Mouse (Mus musculus) stomach, embryonic 15.5 days (tissue): ENCODE measurements around the gene Basp1. TPM values are rescaled to one million over a fixed set of nuclear protein-coding genes. Genes with fewer than 3 reads are reported as not detected.

Experiments
- ATAC-seq: fragments of 200-750 bp; cut with Nextera tagmentation; 2 replicates; pipeline ENCODE4 v1.8.0; 2017; ENCODE audit warnings: low read depth, moderate number of reproducible peaks, moderate TSS enrichment; ENCODE audit not compliant: insufficient read depth, low FRiP score
- H3K27ac ChIP-seq: fragments of 300-500 bp; sonication (generic); 2 replicates; pipeline ENCODE4 v1.5.1; 2015; ENCODE audit warnings: mild to moderate bottlenecking, inconsistent platforms
- H3K27me3 ChIP-seq: fragments of 300-500 bp; sonication (generic); replicated peaks from 2 replicates; pipeline ENCODE4 v1.6.1; 2015; ENCODE audit warnings: inconsistent platforms
- H3K36me3 ChIP-seq: fragments of 300-500 bp; sonication (generic); 2 replicates; pipeline ENCODE4 v1.6.1; 2015; ENCODE audit warnings: inconsistent platforms
- H3K4me1 ChIP-seq: fragments of 300-500 bp; sonication (generic); 2 replicates; pipeline ENCODE4 v1.6.1; 2015; ENCODE audit warnings: inconsistent platforms
- H3K4me2 ChIP-seq: fragments of 300-500 bp; sonication (generic); 2 replicates; pipeline ENCODE4 v1.6.1; 2015; ENCODE audit warnings: mild to moderate bottlenecking, inconsistent platforms
- H3K4me3 ChIP-seq: fragments of 300-500 bp; sonication (generic); replicated peaks from 2 replicates; pipeline ENCODE4 v1.5.1; 2015; ENCODE audit warnings: inconsistent platforms
- H3K9ac ChIP-seq: fragments of 300-500 bp; sonication (generic); 2 replicates; pipeline ENCODE4 v1.6.1; 2015; ENCODE audit warnings: inconsistent platforms
- H3K9me3 ChIP-seq: fragments of 300-500 bp; sonication (generic); 2 replicates; pipeline ENCODE4 v1.6.1; 2016; ENCODE audit warnings: inconsistent platforms
- WGBS: fragments of 180-500 bp; shearing (Covaris S2); methylation state at CpG from one replicate; pipeline ENCODE4 v1.1.7; 2015; 5-methylcytosine and 5-hydroxymethylcytosine counted together
- polyA plus RNA-seq: library from polyadenylated mRNA; unstranded; fragments of >200 nt; fragmentation: Nextera tagmentation; extraction: Ambion mirVana; gene quantifications from 2 replicates; pipeline ENCODE4 v1.2.1, GENCODE M21; 2015

The Basp1 gene
- polyA plus RNA-seq, 1 experiment from 2014 or later = 43.4 TPM

- peaks cover 9% of the 10 kb centered on the region; the same call in 1 of the 2 replicates for H3K4me1 ChIP-seq
- peak overlapping the region; percentile 10; the same call in 1 of the 2 replicates for H3K9ac ChIP-seq
- H3K4me2 ChIP-seq = peak overlapping the region; percentile 90
- peak overlapping the region; percentile 87; the same call in 1 of the 2 replicates for H3K27ac ChIP-seq
- H3K4me3 ChIP-seq = peak overlapping the region; percentile 71
- WGBS = 1% methylated on average over 14 of the region's 14 CpGs
- ATAC-seq = no peak
- no peaks in the 10 kb centered on the region for H3K9me3 ChIP-seq
- no peaks in the 10 kb centered on the region for H3K36me3 ChIP-seq
- H3K27me3 ChIP-seq = no peaks in the 10 kb centered on the region
Measured at GRCm38 (mm10) chr15:25414747-25415119, 1.2 kb upstream of the Basp1 start.

- peak overlapping the region; percentile 87 for H3K27ac ChIP-seq
- peaks cover 9% of the 10 kb centered on the region; the same call in 1 of the 2 replicates for H3K4me1 ChIP-seq
- ATAC-seq = peak; percentile 29; the same call in 1 of the 2 replicates
- H3K9ac ChIP-seq = peak overlapping the region; percentile 10; the same call in 1 of the 2 replicates
- no peaks in the 10 kb centered on the region for H3K36me3 ChIP-seq
- no peaks in the 10 kb centered on the region for H3K27me3 ChIP-seq
- H3K4me2 ChIP-seq = peak overlapping the region; percentile 90
- WGBS = 1% methylated on average over 35 of the region's 36 CpGs
- H3K4me3 ChIP-seq = peak overlapping the region; percentile 71
- no peaks in the 10 kb centered on the region for H3K9me3 ChIP-seq
Measured at GRCm38 (mm10) chr15:25414011-25414746, 615 bp upstream of the Basp1 start.

- H3K4me3 ChIP-seq = peak overlapping the region; percentile 71
- H3K27me3 ChIP-seq = no peaks in the 10 kb centered on the region
- H3K9me3 ChIP-seq = no peaks in the 10 kb centered on the region
- H3K27ac ChIP-seq = peak overlapping the region; percentile 80
- under 1% methylated on average over 35 of the region's 35 CpGs for WGBS
- H3K9ac ChIP-seq = peak overlapping the region; percentile 46; the same call in 1 of the 2 replicates
- H3K4me1 ChIP-seq = peaks cover 3% of the 10 kb centered on the region; the same call in 1 of the 2 replicates
- no peaks in the 10 kb centered on the region for H3K36me3 ChIP-seq
- peak; percentile 44 for ATAC-seq
- peak overlapping the region; percentile 90 for H3K4me2 ChIP-seq
Measured at GRCm38 (mm10) chr15:25412761-25413261, 753 bp downstream of the Basp1 start.

GRCm38 (mm10) chr15:25412171-25412641, 1.4 kb downstream of the Basp1 start:
- Histone ChIP-seq H3K9ac (peak overlapping the region; percentile 46; the same call in 1 of the 2 replicates), H3K4me3 (peak overlapping the region; percentile 71), H3K36me3 (no peaks in the 10 kb centered on the region), H3K9me3 (no peaks in the 10 kb centered on the region), H3K27ac (peak overlapping the region; percentile 80), H3K4me2 (peak overlapping the region; percentile 90), H3K4me1 (peaks cover 3% of the 10 kb centered on the region; the same call in 1 of the 2 replicates), H3K27me3 (no peaks in the 10 kb centered on the region)
- under 1% methylated on average over 25 of the region's 25 CpGs for WGBS
- no peak for ATAC-seq

GRCm38 (mm10) chr15:25411461-25411860, 2.1 kb downstream of the Basp1 start:
- Histone ChIP-seq H3K4me3 (peak overlapping the region; percentile 71), H3K9me3 (no peaks in the 10 kb centered on the region), H3K4me1 (peaks cover 3% of the 10 kb centered on the region; the same call in 1 of the 2 replicates), H3K4me2 (peak overlapping the region; percentile 90), H3K9ac (no peak overlapping the region), H3K27ac (no peak overlapping the region), H3K36me3 (no peaks in the 10 kb centered on the region), H3K27me3 (no peaks in the 10 kb centered on the region)
- WGBS = 51% methylated on average over 7 of the region's 7 CpGs
- no peak for ATAC-seq

GRCm38 (mm10) chr15:25405926-25406325, 7.6 kb downstream of the Basp1 start:
- Histone ChIP-seq H3K27me3 (no peaks in the 10 kb centered on the region), H3K9ac (no peak overlapping the region), H3K27ac (no peak overlapping the region), H3K4me2 (no peak overlapping the region), H3K4me1 (no peaks in the 10 kb centered on the region; the same call in 1 of the 2 replicates), H3K9me3 (no peaks in the 10 kb centered on the region), H3K36me3 (peaks cover 3% of the 10 kb centered on the region; the same call in 1 of the 2 replicates), H3K4me3 (no peak overlapping the region)
- no peak for ATAC-seq
- WGBS = 60% methylated on average over 5 of the region's 5 CpGs

GRCm38 (mm10) chr15:25403879-25404278, 9.7 kb downstream of the Basp1 start:
- no peak overlapping the region for H3K4me2 ChIP-seq
- H3K4me3 ChIP-seq = no peak overlapping the region
- WGBS = 94% methylated on average over 7 of the region's 7 CpGs
- H3K4me1 ChIP-seq = no peaks in the 10 kb centered on the region; the same call in 1 of the 2 replicates
- no peak overlapping the region for H3K9ac ChIP-seq
- H3K9me3 ChIP-seq = no peaks in the 10 kb centered on the region
- no peaks in the 10 kb centered on the region for H3K27me3 ChIP-seq
- H3K27ac ChIP-seq = no peak overlapping the region
- peaks cover 6% of the 10 kb centered on the region; the same call in 1 of the 2 replicates for H3K36me3 ChIP-seq
- ATAC-seq = no peak

GRCm38 (mm10) chr15:25402001-25402400, 11.6 kb downstream of the Basp1 start:
- no peak for ATAC-seq

GRCm38 (mm10) chr15:25400276-25400675, 13.3 kb downstream of the Basp1 start:
- H3K4me1 ChIP-seq = no peaks in the 10 kb centered on the region
- H3K9ac ChIP-seq = no peak overlapping the region
- no peaks in the 10 kb centered on the region for H3K9me3 ChIP-seq
- ATAC-seq = no peak
- H3K27ac ChIP-seq = no peak overlapping the region
- H3K27me3 ChIP-seq = no peaks in the 10 kb centered on the region
- H3K4me3 ChIP-seq = no peak overlapping the region
- H3K36me3 ChIP-seq = peaks cover 6% of the 10 kb centered on the region; the same call in 1 of the 2 replicates
- WGBS = 79% methylated on average over 8 of the region's 8 CpGs
- H3K4me2 ChIP-seq = no peak overlapping the region

More at GRCm38 (mm10) chr15:25402001-25402400, 11.6 kb downstream of the Basp1 start:
- WGBS = 78% methylated on average over 3 of the region's 3 CpGs
- H3K27me3 ChIP-seq = no peaks in the 10 kb centered on the region
- peaks cover 6% of the 10 kb centered on the region; the same call in 1 of the 2 replicates for H3K36me3 ChIP-seq
- no peaks in the 10 kb centered on the region for H3K9me3 ChIP-seq
- H3K4me2 ChIP-seq = no peak overlapping the region
- no peak overlapping the region for H3K27ac ChIP-seq
- H3K4me3 ChIP-seq = no peak overlapping the region
- no peaks in the 10 kb centered on the region; the same call in 1 of the 2 replicates for H3K4me1 ChIP-seq
- no peak overlapping the region for H3K9ac ChIP-seq

GRCm38 (mm10) chr15:25395912-25396590, 17.5 kb downstream of the Basp1 start:
- Histone ChIP-seq H3K9ac (no peak overlapping the region), H3K36me3 (0 out of 2 replicates have a peak, but pooled peaks cover 3% of the 10 kb centered on the region), H3K27ac (no peak overlapping the region), H3K4me2 (no peak overlapping the region), H3K27me3 (no peaks in the 10 kb centered on the region), H3K9me3 (no peaks in the 10 kb centered on the region), H3K4me3 (no peak overlapping the region), H3K4me1 (no peaks in the 10 kb centered on the region)
- no peak for ATAC-seq
- 72% methylated on average over 9 of the region's 9 CpGs for WGBS

GRCm38 (mm10) chr15:25392525-25393099, 21.0 kb downstream of the Basp1 start:
- Histone ChIP-seq H3K9ac (no peak overlapping the region), H3K4me2 (no peak overlapping the region), H3K9me3 (no peaks in the 10 kb centered on the region), H3K36me3 (no peaks in the 10 kb centered on the region), H3K27ac (no peak overlapping the region), H3K4me3 (no peak overlapping the region), H3K27me3 (no peaks in the 10 kb centered on the region), H3K4me1 (no peaks in the 10 kb centered on the region)
- no peak for ATAC-seq
- 82% methylated on average over 4 of the region's 4 CpGs for WGBS
